Mouse (Mus musculus) forebrain, embryonic 16.5 days (tissue): Measurements from ENCODE around the gene Rln1. TPM values are rescaled to one million over a fixed set of nuclear protein-coding genes. Genes with fewer than 3 reads are reported as not detected.

Source experiments
- polyA plus RNA-seq: library from polyadenylated mRNA; unstranded; fragments of >200 nt; fragmentation: Nextera tagmentation; extraction: Ambion mirVana; gene quantifications from 2 replicates; pipeline ENCODE4 v1.2.1, GENCODE M21; 2015

Rln1 gene
- polyA plus RNA-seq, 1 experiment from 2014 or later = 3.9 TPM

Other genes with a start within 250 kb of the Rln1 start
- 35.3 and 40.4 TPM in 2 replicates for gene Rcl1, start 233.3 kb downstream of the Rln1 start, polyA plus RNA-seq
- gene Jak2, start 82.8 kb downstream of the Rln1 start, polyA plus RNA-seq = 18.2 and 19.9 TPM in 2 replicates
- 1.2 and 1.4 TPM in 2 replicates for gene Insl6, start 9.3 kb downstream of the Rln1 start, polyA plus RNA-seq
- 101 and 111 TPM in 2 replicates for gene Plgrkt, start 32.7 kb upstream of the Rln1 start, polyA plus RNA-seq
- gene Cd274, start 32.8 kb upstream of the Rln1 start, polyA plus RNA-seq = 1.1 and 1.3 TPM in 2 replicates
- not detected in 2 replicates for gene Pdcd1lg2, start 76.2 kb upstream of the Rln1 start, polyA plus RNA-seq
- 13.4 and 14.0 TPM in 2 replicates for gene Ric1, start 187.6 kb upstream of the Rln1 start, polyA plus RNA-seq